ENCODE assay signal across 21 mouse cellular contexts in the genomic region with DNA sequence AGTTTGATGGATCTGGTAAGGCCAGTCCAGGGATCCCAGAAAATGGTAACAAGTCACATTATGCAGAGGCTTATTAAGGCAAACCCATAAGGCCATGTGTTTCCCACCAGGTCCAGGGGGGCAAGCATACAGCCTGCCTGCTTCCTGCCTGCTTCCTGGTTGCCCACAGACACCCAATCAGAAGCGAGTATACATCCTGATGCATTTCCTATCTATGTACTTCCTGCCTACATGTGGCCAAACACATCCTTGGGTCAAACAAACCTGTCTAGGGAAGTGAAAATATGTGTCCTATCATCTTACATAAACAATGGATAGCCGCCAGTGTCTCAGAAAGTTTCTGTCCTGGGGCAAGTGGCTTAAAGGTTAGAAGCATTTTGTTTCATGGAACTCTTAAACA. TPM values are rescaled to one million over a fixed set of nuclear protein-coding genes. Genes with fewer than 3 reads are reported as not detected.
DNase-seq lines count a peak whose midpoint lies in the region; ATAC-seq lines count a peak whose summit lies in the region.
"Had no signal": no experiment of that assay in that cellular context is flagged by ENCODE, and none has a peak within 500 bp of the region (broad histone marks: within the 10 kb centered on the region; RNA-seq: fewer than 3 reads in every experiment).

No protein-coding gene starts in this region.

- no peak overlapping the region for H3K4me3 ChIP-seq in hindbrain, embryonic 10.5 days
- H3K4me3 ChIP-seq: embryonic facial prominence, embryonic 13.5 days; forebrain, embryonic 12.5 days; heart, adult 2 months; heart, embryonic 15.5 days had no signal

- H3K9me3 ChIP-seq in hindbrain, embryonic 10.5 days = no peaks in the 10 kb centered on the region
- H3K9me3 ChIP-seq: embryonic facial prominence, embryonic 13.5 days; forebrain, embryonic 12.5 days; heart, embryonic 15.5 days had no signal

- H3K27me3 ChIP-seq in hindbrain, embryonic 10.5 days (ENCODE audit: insufficient read depth, poor library complexity, severe bottlenecking) = no peaks in the 10 kb centered on the region
- H3K27me3 ChIP-seq: embryonic facial prominence, embryonic 13.5 days; forebrain, embryonic 12.5 days; heart, embryonic 15.5 days had no signal

- DNase-seq in 3T3-L1 (ENCODE audit: low read depth, low spot score) (peak; percentile 21), A20 (ENCODE audit: low read depth, low spot score) (peak; percentile 36)
- no peak for DNase-seq in hindbrain, embryonic 10.5 days (ENCODE audit: low spot score)
- no peak for DNase-seq in cerebellum, adult 8-10 months
- DNase-seq in kidney, adult 18-20 months = no peak
- DNase-seq: adrenal gland, adult 8-10 months; adrenal gland, postnatal 36 days; cerebellum, adult 2 months; cerebellum, postnatal 14 days; gastrocnemius, postnatal 10 days; heart, adult 2 months had no signal

- H3K36me3 ChIP-seq in hindbrain, embryonic 10.5 days = no peaks in the 10 kb centered on the region
- H3K36me3 ChIP-seq: embryonic facial prominence, embryonic 13.5 days; forebrain, embryonic 12.5 days; heart, embryonic 15.5 days had no signal

- 83% methylated on average over 2 of the region's 2 CpGs for WGBS in hindbrain, embryonic 10.5 days

- peak; percentile 42 for ATAC-seq in common myeloid progenitor, adult 5-6 weeks (replicated peaks; ENCODE audit: low read depth, poor library complexity, severe bottlenecking)
- ATAC-seq in megakaryocyte progenitor cell, adult 5-6 weeks (replicated peaks; ENCODE audit: poor library complexity) = peak; percentile 52
- ATAC-seq: forebrain, embryonic 16.5 days; hindbrain, embryonic 16.5 days; inflammation-experienced regulatory T-cells, adult 6 months had no signal

- H3K4me1 ChIP-seq in hindbrain, embryonic 10.5 days (replicated peaks) = no peaks in the 10 kb centered on the region
- H3K4me1 ChIP-seq: embryonic facial prominence, embryonic 13.5 days; forebrain, embryonic 12.5 days; heart, embryonic 15.5 days had no signal

- no peak overlapping the region for H3K27ac ChIP-seq in hindbrain, embryonic 10.5 days
- H3K27ac ChIP-seq: embryonic facial prominence, embryonic 13.5 days; forebrain, embryonic 12.5 days; heart, adult 2 months; heart, embryonic 15.5 days had no signal

RNA-seq across cellular contexts. Expression of a gene that starts 3.6 kb away (rescaled TPM):
- total RNA-seq in common myeloid progenitor, adult 5-6 weeks (2017) = not detected in 2 replicates
- total RNA-seq in megakaryocyte progenitor cell, adult 5-6 weeks (2015) = not detected in 2 replicates
- not detected in 2 replicates for total RNA-seq in megakaryocyte progenitor cell, adult 5-6 weeks (2017)
- 0.17 TPM in 1 of 2 replicates, not detected in the other for polyA plus RNA-seq in hindbrain, embryonic 10.5 days (2016; fragmentation: Nextera tagmentation; extraction: Ambion mirVana)
- total RNA-seq: adrenal gland, postnatal 36 days; gastrocnemius, postnatal 10 days; gastrocnemius, postnatal 4 days; heart, adult 2 months; heart, postnatal 25 days had no signal
- polyA plus RNA-seq: forebrain, embryonic 12.5 days; forebrain, embryonic 16.5 days; heart, adult 2 months; hindbrain, embryonic 16.5 days had no signal

RNA-seq across cellular contexts. Expression of a gene that starts 13.1 kb away (rescaled TPM):
- total RNA-seq in common myeloid progenitor, adult 5-6 weeks (2017) = 54.9 and 65.9 TPM in 2 replicates
- total RNA-seq in megakaryocyte progenitor cell, adult 5-6 weeks (2015) = 28.9 and 32.9 TPM in 2 replicates
- 67.2 and 76.5 TPM in 2 replicates for total RNA-seq in megakaryocyte progenitor cell, adult 5-6 weeks (2017)
- polyA plus RNA-seq in hindbrain, embryonic 10.5 days (2016; fragmentation: Nextera tagmentation; extraction: Ambion mirVana) = 111 and 118 TPM in 2 replicates

RNA-seq across cellular contexts. Expression of a gene that starts 20.8 kb away (rescaled TPM):
- 49.8 and 61.1 TPM in 2 replicates for total RNA-seq in common myeloid progenitor, adult 5-6 weeks (2017)
- 18.8 and 20.7 TPM in 2 replicates for total RNA-seq in megakaryocyte progenitor cell, adult 5-6 weeks (2015)
- total RNA-seq in megakaryocyte progenitor cell, adult 5-6 weeks (2017) = 33.0 and 45.3 TPM in 2 replicates
- polyA plus RNA-seq in hindbrain, embryonic 10.5 days (2016; fragmentation: Nextera tagmentation; extraction: Ambion mirVana) = 4.9 and 5.2 TPM in 2 replicates

RNA-seq across cellular contexts. Expression of a gene that starts 33.7 kb away (rescaled TPM):
- 145 and 168 TPM in 2 replicates for total RNA-seq in common myeloid progenitor, adult 5-6 weeks (2017)
- 68.7 and 78.1 TPM in 2 replicates for total RNA-seq in megakaryocyte progenitor cell, adult 5-6 weeks (2015)
- 101 and 183 TPM in 2 replicates for total RNA-seq in megakaryocyte progenitor cell, adult 5-6 weeks (2017)
- polyA plus RNA-seq in hindbrain, embryonic 10.5 days (2016; fragmentation: Nextera tagmentation; extraction: Ambion mirVana) = 39.5 and 50.2 TPM in 2 replicates

RNA-seq across cellular contexts. Expression of a gene that starts 33.8 kb away (rescaled TPM):
- 42.6 and 44.0 TPM in 2 replicates for total RNA-seq in common myeloid progenitor, adult 5-6 weeks (2017)
- 43.5 and 57.6 TPM in 2 replicates for total RNA-seq in megakaryocyte progenitor cell, adult 5-6 weeks (2015)
- total RNA-seq in megakaryocyte progenitor cell, adult 5-6 weeks (2017) = 36.2 and 42.6 TPM in 2 replicates
- 46.6 and 58.2 TPM in 2 replicates for polyA plus RNA-seq in hindbrain, embryonic 10.5 days (2016; fragmentation: Nextera tagmentation; extraction: Ambion mirVana)

Comparison
In these comparisons a context has a peak if more than half of its experiments do, and no peak if none do; other contexts are left out.
1. DNase-seq: peak in 3T3-L1 (single experiment) and A20 (single experiment); none in hindbrain, embryonic 10.5 days (single experiment), cerebellum, adult 8-10 months (single experiment) and kidney, adult 18-20 months (single experiment).